Mouse (Mus musculus) spleen, adult 2 months (tissue): ENCODE data around the gene Zfp58.

Experiments used
- CTCF ChIP-seq: fragments of 200-500 bp; IDR thresholded peaks from 2 replicates; pipeline ENCODE4 v1.5.1; 2011; ENCODE audit warnings: mild to moderate bottlenecking, inconsistent platforms; ENCODE audit not compliant: insufficient read depth, insufficient read length, insufficient replicate concordance; ENCODE audit errors: extremely low read depth
- POLR2A ChIP-seq: fragments of 200-500 bp; IDR thresholded peaks from 2 replicates; pipeline ENCODE4 v1.6.1; 2011; ENCODE audit warnings: low read depth, low read length, inconsistent platforms

DNA sequence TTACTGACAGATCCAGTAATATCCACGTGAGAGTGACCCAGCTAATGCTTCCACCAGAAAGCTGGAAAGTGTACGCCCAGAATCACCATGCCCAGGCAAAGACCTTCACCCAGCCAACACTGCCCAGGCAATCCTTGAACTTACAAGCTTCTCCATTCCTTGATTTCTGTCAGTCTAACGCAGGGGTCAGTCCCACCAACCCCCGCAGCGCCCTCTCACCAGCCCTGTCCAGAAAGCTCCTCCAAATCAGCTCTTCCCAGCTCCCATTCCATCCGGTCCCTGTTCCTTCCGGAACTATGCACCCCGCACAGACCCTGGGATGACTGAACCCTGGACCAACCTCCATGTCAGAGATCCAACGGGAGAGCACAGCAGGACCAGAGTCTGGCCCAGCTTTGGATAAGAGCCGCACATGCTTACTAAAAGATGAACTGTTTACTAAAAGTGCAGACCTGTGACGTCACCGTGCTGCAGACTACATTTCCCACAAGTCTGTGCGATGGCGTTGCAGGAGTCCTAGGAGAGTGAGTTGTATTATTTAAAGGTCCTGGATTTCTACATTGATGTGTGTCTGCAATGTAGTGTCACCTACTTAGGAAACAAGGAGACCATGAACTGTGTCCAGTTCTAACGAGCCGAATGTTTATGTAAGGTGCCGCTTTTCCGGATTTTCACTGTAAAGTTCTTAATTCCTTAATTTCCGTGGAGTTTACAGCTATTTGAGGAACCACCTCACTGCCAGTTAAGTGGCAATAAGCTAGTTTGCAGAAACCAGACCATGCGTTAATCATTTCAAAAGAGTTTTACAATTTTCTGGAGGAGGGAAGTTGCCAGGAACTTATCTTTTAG is 49.0 kb downstream of the Zfp58 start, which contains the start of gene Zfp874a:
- TF ChIP-seq CTCF (no peak), POLR2A (no peak)
